Mouse (Mus musculus): ENCODE results near the gene Sirt2. TPM values are rescaled to one million over a fixed set of nuclear protein-coding genes. Genes with fewer than 3 reads are reported as not detected.

The Sirt2 gene
- polyA plus RNA-seq, 1 experiment from 2014 or later, result 49.0 TPM

DNA sequence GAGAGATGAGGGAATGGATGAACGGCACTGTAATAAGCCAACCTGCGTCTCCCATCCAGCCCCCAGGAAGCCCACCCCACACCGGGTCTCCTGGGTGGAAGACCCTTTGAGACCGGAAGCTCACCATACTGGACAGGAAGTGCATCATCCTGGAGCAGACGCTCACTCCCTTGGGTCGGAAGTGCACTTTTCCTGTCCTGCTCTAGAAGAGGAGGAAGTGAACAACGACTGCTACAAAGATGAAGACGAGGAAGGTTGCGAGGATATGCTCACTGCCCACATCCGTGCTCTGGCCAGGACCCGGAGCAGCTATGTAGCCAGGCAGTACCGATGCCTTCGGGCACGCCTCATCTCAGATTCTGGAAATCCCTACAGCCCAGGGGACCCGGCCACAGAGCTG is 29.3 kb downstream of the Sirt2 start:
- H3K27ac ChIP-seq (ENCODE audit: poor library complexity, severe bottlenecking), result no peak overlapping the region
- 64% methylated on average over 15 of the region's 15 CpGs for WGBS
- no peaks in the 10 kb centered on the region for H3K9me3 ChIP-seq (replicated peaks)
- H3K4me3 ChIP-seq, result no peak overlapping the region
- H3K4me1 ChIP-seq (replicated peaks), result peaks cover 8% of the 10 kb centered on the region; the same call in 1 of the 2 replicates
- no peaks in the 10 kb centered on the region for H3K27me3 ChIP-seq (replicated peaks)
- peak overlapping the region; percentile 5; the same call in 1 of the 2 replicates for H3K9ac ChIP-seq
- peak overlapping the region; percentile 57 for H3K4me2 ChIP-seq
- no peaks in the 10 kb centered on the region for H3K36me3 ChIP-seq
- ATAC-seq (ENCODE audit: insufficient number of reproducible peaks, low FRiP score), result no peak

DNA sequence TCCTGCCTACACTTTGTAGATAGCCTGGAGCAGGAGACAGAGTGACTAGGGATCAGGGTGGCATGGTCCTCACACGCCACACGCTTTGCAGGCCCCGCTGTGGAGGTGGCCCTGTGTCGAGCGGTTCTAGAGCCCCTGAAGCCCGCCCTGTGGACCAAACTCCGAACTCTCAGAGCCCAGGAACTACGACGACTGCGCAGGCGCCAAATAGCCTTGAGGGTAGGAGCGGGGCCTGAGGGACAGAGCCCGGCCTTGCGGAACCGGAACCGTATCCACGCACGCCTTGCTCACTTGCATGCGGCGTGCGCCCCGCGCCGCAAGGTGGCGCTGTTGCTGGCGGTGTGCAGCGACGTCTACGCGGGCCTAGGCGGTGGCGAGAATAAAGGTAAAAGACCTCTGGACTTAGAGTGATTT is 30.0 kb downstream of the Sirt2 start:
- ATAC-seq (ENCODE audit: insufficient number of reproducible peaks, low FRiP score), result peak; percentile 67; the same call in 1 of the 2 replicates

DNA sequence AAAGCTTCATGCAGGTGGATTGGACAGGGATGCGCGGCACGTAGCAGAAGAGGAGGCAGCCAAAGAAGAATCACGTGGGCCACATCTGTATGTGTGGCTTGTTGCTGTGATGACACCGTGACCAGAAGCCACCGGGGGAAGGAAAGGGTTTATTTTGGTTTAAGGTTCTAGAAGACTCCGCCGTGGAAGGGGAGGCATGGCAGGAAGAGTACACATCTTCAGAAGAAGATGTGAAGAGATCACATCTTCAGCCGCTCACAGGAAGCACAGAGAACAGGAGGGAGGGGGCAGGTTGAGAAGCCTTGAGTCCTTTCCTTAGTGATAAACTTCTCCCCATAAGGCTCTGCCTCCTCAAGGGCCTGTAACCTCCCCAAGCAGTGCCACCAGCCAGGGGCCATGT is 33.5 kb downstream of the Sirt2 start:
- H3K27ac ChIP-seq (ENCODE audit: poor library complexity, severe bottlenecking), result no peak overlapping the region
- ATAC-seq (ENCODE audit: insufficient number of reproducible peaks, low FRiP score), result no peak
- H3K4me2 ChIP-seq, result no peak overlapping the region
- H3K9me3 ChIP-seq (replicated peaks), result no peaks in the 10 kb centered on the region
- H3K9ac ChIP-seq, result no peak overlapping the region
- H3K4me1 ChIP-seq (replicated peaks), result peaks cover 39% of the 10 kb centered on the region
- H3K36me3 ChIP-seq, result no peaks in the 10 kb centered on the region
- H3K4me3 ChIP-seq, result no peak overlapping the region
- WGBS, result 89% methylated on average over 9 of the region's 9 CpGs
- no peaks in the 10 kb centered on the region for H3K27me3 ChIP-seq (replicated peaks)

More for the DNA sequence above, 30.0 kb downstream of the Sirt2 start:
- WGBS, result 10% methylated on average over 32 of the region's 32 CpGs
- Histone ChIP-seq H3K4me3 (peak overlapping the region; percentile 22), H3K27me3 (replicated peaks) (no peaks in the 10 kb centered on the region), H3K27ac (ENCODE audit: poor library complexity, severe bottlenecking) (no peak overlapping the region), H3K9me3 (replicated peaks) (no peaks in the 10 kb centered on the region), H3K36me3 (no peaks in the 10 kb centered on the region), H3K9ac (peak overlapping the region; percentile 52), H3K4me2 (peak overlapping the region; percentile 57), H3K4me1 (replicated peaks) (peaks cover 12% of the 10 kb centered on the region)

DNA sequence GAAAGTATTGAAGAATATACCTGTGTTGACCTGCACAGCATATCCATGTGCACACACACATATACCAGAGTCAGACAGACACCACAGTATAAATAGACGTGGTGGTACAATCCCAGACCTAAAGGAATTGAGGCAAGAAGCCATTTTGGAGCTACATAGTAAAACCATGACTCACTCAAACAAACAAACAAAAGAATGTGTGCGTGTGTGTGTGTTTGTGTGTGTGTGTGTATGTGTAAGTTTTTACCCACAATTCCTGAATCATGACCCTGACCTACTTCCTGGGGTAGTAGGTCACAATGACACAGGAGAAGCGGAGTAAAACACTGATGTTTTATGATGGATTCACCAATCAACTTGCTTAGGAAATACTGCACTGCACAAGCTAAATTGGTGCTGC is 34.9 kb downstream of the Sirt2 start:
- no peak overlapping the region for H3K4me3 ChIP-seq
- no peak for ATAC-seq (ENCODE audit: insufficient number of reproducible peaks, low FRiP score)
- H3K27ac ChIP-seq (ENCODE audit: poor library complexity, severe bottlenecking), result peak overlapping the region; percentile 87

DNA sequence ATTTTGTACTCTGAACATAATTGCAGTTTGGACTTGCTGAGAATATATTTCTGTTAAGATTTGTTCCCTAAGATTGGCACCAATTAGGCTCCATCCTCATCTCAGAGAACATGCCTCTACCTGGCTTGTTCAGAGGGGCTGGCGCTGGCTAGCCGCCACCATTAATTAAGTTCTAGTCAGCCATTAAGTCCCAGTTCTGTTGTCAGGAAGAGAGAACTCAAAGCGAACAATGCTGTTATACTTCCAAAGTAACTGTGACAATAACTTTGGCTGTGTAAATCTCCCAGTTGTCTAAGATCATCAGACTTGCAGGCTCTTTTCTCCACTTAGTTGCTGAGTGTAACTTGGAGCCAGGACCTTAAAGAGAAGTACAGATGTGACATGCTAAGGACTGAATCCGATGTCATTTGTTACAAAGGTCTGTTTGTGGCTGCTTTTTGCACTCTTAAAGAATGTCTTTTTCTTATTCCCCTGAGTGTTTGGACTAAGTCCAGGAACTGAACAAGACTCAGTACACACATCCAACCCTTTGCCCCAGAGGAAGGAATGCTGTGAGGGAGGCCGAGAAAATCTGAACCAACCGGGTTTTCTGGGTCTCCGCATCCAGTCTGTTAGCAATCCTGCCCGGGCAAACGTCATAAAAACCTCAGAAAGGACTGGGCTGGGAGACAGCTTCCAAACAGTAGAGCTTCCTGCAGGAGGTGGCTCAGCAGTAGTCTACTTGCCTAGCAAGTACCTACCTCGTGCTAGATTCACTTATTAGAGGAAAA is 35.6 kb downstream of the Sirt2 start:
- H3K27ac ChIP-seq (ENCODE audit: poor library complexity, severe bottlenecking), result peak overlapping the region; percentile 87
- peak overlapping the region; percentile 44; the same call in 1 of the 2 replicates for H3K9ac ChIP-seq
- peak overlapping the region; percentile 28 for H3K4me2 ChIP-seq
- 30% methylated on average over 10 of the region's 10 CpGs for WGBS
- no peak overlapping the region for H3K4me3 ChIP-seq
- peaks cover 31% of the 10 kb centered on the region for H3K4me1 ChIP-seq (replicated peaks)
- no peaks in the 10 kb centered on the region for H3K36me3 ChIP-seq
- ATAC-seq (ENCODE audit: insufficient number of reproducible peaks, low FRiP score), result peak; percentile 33; the same call in 1 of the 2 replicates
- H3K9me3 ChIP-seq (replicated peaks), result no peaks in the 10 kb centered on the region
- H3K27me3 ChIP-seq (replicated peaks), result no peaks in the 10 kb centered on the region

More for the DNA sequence above, 34.9 kb downstream of the Sirt2 start:
- Histone ChIP-seq H3K4me2 (no peak overlapping the region), H3K36me3 (no peaks in the 10 kb centered on the region), H3K9ac (no peak overlapping the region), H3K4me1 (replicated peaks) (peaks cover 37% of the 10 kb centered on the region), H3K27me3 (replicated peaks) (no peaks in the 10 kb centered on the region), H3K9me3 (replicated peaks) (no peaks in the 10 kb centered on the region)
- 67% methylated on average over 3 of the region's 3 CpGs for WGBS

DNA sequence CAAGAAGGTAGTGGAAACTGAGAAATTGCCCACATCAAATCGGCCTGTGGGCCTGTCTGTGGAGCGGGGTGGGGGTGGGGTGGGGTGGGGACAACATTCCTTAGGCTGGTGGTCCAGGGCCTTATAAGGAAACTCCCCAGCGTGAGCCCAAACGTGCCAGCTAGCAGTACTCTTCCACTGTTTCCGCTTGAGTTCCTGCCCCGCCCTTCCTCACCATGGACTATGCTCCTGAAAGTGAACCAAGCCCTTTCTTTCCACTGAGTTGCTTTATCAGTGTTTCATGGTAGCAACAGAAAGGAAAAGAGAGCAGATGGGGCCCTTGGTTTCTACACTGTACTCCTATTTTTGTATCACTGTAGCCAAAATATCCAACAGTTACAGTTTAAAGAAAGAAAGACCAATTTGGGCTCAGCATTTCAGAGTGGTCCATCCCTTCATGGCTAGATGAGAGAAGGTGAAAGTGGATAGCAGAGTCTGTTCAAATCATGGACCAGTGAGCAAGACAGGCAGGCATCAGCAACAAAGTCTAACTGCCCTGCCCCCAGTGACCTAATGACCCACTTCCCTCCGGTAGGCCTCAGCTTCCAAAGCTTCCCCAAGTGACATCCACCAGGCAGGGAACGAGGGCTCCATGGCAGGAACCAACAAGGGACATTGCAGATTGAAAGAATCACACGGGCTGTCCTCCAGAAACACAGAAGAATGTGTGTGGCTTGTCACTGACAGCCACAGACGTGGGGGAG is 36.5 kb downstream of the Sirt2 start:
- Histone ChIP-seq H3K36me3 (no peaks in the 10 kb centered on the region), H3K27me3 (replicated peaks) (no peaks in the 10 kb centered on the region), H3K27ac (ENCODE audit: poor library complexity, severe bottlenecking) (peak overlapping the region; percentile 87), H3K9me3 (replicated peaks) (no peaks in the 10 kb centered on the region), H3K4me2 (peak overlapping the region; percentile 28), H3K4me1 (replicated peaks) (peaks cover 36% of the 10 kb centered on the region), H3K9ac (peak overlapping the region; percentile 50), H3K4me3 (no peak overlapping the region)
- ATAC-seq (ENCODE audit: insufficient number of reproducible peaks, low FRiP score), result peak; percentile 82
- whole genome bisulfite sequencing, result 5% methylated on average over 10 of the region's 10 CpGs

DNA sequence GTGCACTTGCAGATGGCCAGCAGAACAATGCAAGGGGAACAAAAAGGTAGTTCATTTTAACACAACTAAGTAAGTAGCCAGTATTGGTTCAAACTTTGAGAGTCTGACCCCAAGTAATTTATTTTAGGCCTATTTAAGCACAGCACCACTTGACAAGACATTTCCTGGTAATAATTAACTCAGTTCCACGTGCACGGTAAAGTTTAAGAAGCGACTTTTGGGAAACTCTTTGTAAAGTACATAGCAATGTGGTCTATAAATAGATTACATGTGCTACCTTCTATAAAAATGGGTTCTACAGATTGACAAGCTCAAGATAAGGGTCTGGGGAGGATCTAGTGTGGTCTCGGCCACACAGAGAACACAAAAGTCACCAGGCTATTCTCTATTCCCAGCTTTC is 37.2 kb downstream of the Sirt2 start:
- Histone ChIP-seq H3K27ac (ENCODE audit: poor library complexity, severe bottlenecking) (peak overlapping the region; percentile 87), H3K9ac (no peak overlapping the region), H3K4me1 (replicated peaks) (peaks cover 40% of the 10 kb centered on the region), H3K4me3 (no peak overlapping the region), H3K27me3 (replicated peaks) (no peaks in the 10 kb centered on the region), H3K9me3 (replicated peaks) (no peaks in the 10 kb centered on the region), H3K36me3 (no peaks in the 10 kb centered on the region), H3K4me2 (no peak overlapping the region)
- ATAC-seq (ENCODE audit: insufficient number of reproducible peaks, low FRiP score), result no peak
- WGBS, result 42% methylated on average over 4 of the region's 4 CpGs

DNA sequence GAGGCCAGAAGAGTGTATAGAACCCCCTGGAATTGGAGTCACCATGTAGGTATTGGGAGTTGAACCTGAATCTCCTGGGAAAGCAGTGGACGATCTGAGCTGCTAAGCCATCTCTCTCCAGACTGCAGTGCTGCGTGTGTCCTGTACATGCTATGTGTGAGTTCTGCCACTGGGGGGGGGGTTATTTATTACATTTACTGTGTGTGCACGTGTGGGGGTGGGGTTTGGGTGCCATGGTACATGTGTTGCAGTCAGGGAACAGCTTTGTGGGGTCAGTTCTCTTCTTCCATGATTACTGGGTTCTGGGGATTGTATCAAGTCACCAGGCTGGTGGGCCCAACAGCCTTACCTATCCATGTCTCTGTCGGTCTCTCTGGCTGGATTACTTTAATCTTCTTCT is 40.3 kb downstream of the Sirt2 start:
- Histone ChIP-seq H3K27ac (ENCODE audit: poor library complexity, severe bottlenecking) (no peak overlapping the region), H3K4me1 (replicated peaks) (peaks cover 34% of the 10 kb centered on the region), H3K4me2 (no peak overlapping the region), H3K9me3 (replicated peaks) (no peaks in the 10 kb centered on the region), H3K4me3 (no peak overlapping the region), H3K9ac (no peak overlapping the region), H3K27me3 (replicated peaks) (no peaks in the 10 kb centered on the region), H3K36me3 (no peaks in the 10 kb centered on the region)
- 80% methylated on average over 4 of the region's 4 CpGs for WGBS
- ATAC-seq (ENCODE audit: insufficient number of reproducible peaks, low FRiP score), result no peak

DNA sequence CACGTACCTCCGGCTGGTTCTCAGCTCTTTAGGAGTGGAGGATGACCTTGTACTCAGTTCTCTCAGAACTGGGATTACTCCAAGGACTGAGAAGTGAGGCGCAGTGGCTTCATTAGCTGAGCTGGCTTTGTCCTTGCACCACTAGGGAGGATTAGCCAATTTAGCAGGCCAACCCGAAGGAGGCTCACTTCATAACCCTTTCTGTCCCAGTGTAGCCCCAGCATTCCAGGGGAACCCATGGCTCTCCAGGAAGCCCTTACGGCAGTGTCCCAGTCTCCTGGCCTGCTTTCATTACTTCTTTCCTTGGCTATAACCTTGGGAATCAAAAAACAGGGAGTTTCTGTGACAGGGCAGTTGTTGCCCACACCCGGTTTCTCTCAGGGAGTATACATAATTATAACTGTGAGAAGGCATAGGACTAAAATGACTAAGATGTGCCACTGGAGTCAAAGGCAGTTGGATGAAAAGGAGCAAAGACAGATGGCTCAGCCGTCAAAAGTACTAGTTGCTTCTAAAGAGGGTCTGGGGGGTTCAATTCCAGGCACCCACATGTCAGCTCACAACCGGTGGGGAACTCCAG is 41.2 kb downstream of the Sirt2 start:
- no peak for ATAC-seq (ENCODE audit: insufficient number of reproducible peaks, low FRiP score)
- Histone ChIP-seq H3K36me3 (peaks cover 7% of the 10 kb centered on the region), H3K27ac (ENCODE audit: poor library complexity, severe bottlenecking) (peak overlapping the region; percentile 100), H3K4me3 (peak overlapping the region; percentile 94), H3K4me2 (peak overlapping the region; percentile 96), H3K27me3 (replicated peaks) (no peaks in the 10 kb centered on the region), H3K9ac (peak overlapping the region; percentile 98), H3K9me3 (replicated peaks) (no peaks in the 10 kb centered on the region), H3K4me1 (replicated peaks) (peaks cover 34% of the 10 kb centered on the region)
- WGBS, result 52% methylated on average over 8 of the region's 8 CpGs

DNA sequence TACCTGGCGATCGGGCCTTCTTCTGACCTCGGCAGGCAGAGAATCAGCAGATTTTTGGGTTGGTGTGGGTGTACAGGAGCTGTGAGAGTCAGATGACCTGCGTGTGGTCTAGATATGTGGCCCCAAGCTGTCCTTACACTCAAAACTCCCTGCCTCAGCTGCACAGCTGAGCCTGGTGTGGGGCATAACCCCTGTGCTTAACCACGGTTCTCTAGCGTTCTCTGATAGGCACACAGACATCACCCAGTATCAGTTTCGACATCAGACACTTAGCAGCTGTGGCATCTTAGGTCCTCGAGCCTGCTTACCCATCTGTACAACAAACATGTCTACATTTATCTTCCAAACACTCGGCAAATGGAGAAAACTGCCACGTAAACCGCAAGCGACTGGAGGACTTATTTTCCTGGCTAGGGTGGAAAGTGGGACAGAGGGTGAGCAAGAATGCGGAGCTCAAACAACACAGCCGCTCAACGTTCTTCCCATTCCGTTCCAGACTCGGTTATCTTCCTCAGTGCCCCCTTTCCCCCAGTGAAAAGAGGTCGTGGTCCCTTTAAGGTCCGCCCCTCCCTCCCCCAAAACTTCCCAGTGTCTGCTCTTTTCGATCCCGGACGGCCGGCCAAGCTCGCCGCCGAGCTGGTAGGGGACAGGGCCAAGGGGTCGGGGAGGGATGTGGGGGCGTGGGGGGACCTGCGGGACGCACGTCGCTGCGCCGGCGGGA is 41.8 kb downstream of the Sirt2 start, which contains the start of gene Hnrnpl:
Gene Hnrnpl, plus strand, starts transcription at position 321 of the 721 bp plus-strand sequence.
- Histone ChIP-seq H3K4me2 (peak within 1 kb of the TSS; percentile 96), H3K9ac (peak within 1 kb of the TSS; percentile 98), H3K36me3 (peaks cover 14% of the 10 kb centered on the region), H3K9me3 (replicated peaks) (no peaks in the 10 kb centered on the region), H3K4me3 (peak within 1 kb of the TSS; percentile 94), H3K4me1 (replicated peaks) (peaks cover 34% of the 10 kb centered on the region), H3K27ac (ENCODE audit: poor library complexity, severe bottlenecking) (peak within 1 kb of the TSS; percentile 100), H3K27me3 (replicated peaks) (no peaks in the 10 kb centered on the region)
- WGBS, result 4% methylated on average over 35 of the region's 35 CpGs
- peak; percentile 20 for ATAC-seq (ENCODE audit: insufficient number of reproducible peaks, low FRiP score)

Measured in heart, embryonic 12.5 days (tissue).